Mouse (Mus musculus) ES-E14 (cell line): ENCODE data around the gene Wfdc2. TPM values are rescaled to one million over a fixed set of nuclear protein-coding genes. Genes with fewer than 3 reads are reported as not detected.

Source experiments
- DNase-seq: peaks from one replicate; pipeline ENCODE4 v3.0.0-alpha.2; 2013; ENCODE audit warnings: low read depth, low spot score
- H3K27ac ChIP-seq: 2 replicates; pipeline ENCODE4 v1.5.1; 2012; ENCODE audit warnings: low read depth, mild to moderate bottlenecking, low read length, moderate library complexity, mixed read lengths; ENCODE audit not compliant: poor library complexity, insufficient read depth, severe bottlenecking
- H3K36me3 ChIP-seq: 2 replicates; pipeline ENCODE4 v1.6.1; 2012; ENCODE audit warnings: mild to moderate bottlenecking, low read length, moderate library complexity, mixed read lengths; ENCODE audit not compliant: control insufficient read depth, poor library complexity, insufficient read depth, severe bottlenecking
- H3K4me1 ChIP-seq, 2 experiments: fragments of 150-350 bp in 1 of 2; sonication (generic) in 1 of 2; 2 replicates each; pipeline ENCODE4 v1.6.1; 2012; ENCODE audit warnings: low read length in 2 of 2, mild to moderate bottlenecking in 1 of 2, mixed read lengths in 1 of 2; ENCODE audit not compliant: control insufficient read depth in 2 of 2, insufficient read depth in 2 of 2, poor library complexity in 1 of 2
- H3K4me3 ChIP-seq, 2 experiments: fragments of 150-350 bp in 1 of 2; sonication (generic) in 1 of 2; 2 replicates each; pipeline ENCODE4 v1.5.1; 2012; ENCODE audit warnings: low read length in 2 of 2, low read depth in 1 of 2, mild to moderate bottlenecking in 1 of 2, mixed read lengths in 1 of 2; ENCODE audit not compliant: insufficient read depth in 1 of 2, poor library complexity in 1 of 2, severe bottlenecking in 1 of 2
- H3K9ac ChIP-seq: 2 replicates; pipeline ENCODE4 v1.6.1; 2012; ENCODE audit warnings: low read depth, mild to moderate bottlenecking, low read length, mixed read lengths; ENCODE audit not compliant: poor library complexity, insufficient read depth, severe bottlenecking
- H3K9me3 ChIP-seq: fragments of 150-350 bp; sonication (generic); 2 replicates; pipeline ENCODE4 v1.6.1; 2012; ENCODE audit warnings: low read depth, mild to moderate bottlenecking, low read length; ENCODE audit not compliant: control insufficient read depth, insufficient read depth
- CHD2 ChIP-seq: IDR thresholded peaks from 2 replicates; pipeline ENCODE4 v1.6.1; 2014; ENCODE audit warnings: mild to moderate bottlenecking, low read depth, low read length, inconsistent platforms
- HCFC1 ChIP-seq: IDR thresholded peaks from 2 replicates; pipeline ENCODE4 v1.6.1; 2012; ENCODE audit warnings: low read length, inconsistent platforms, borderline replicate concordance; ENCODE audit not compliant: insufficient read depth
- MAFK ChIP-seq: IDR thresholded peaks from 2 replicates; pipeline ENCODE4 v1.6.1; 2014; ENCODE audit warnings: mild to moderate bottlenecking, low read depth, low read length, inconsistent platforms; ENCODE audit not compliant: insufficient read depth
- ZC3H11A ChIP-seq: IDR thresholded peaks from 2 replicates; pipeline ENCODE4 v1.6.1; 2012; ENCODE audit warnings: low read depth, mild to moderate bottlenecking, inconsistent platforms, low read length, borderline replicate concordance
- ZNF384 ChIP-seq: IDR thresholded peaks from 2 replicates; pipeline ENCODE4 v1.6.1; 2012; ENCODE audit warnings: low read depth, low read length, inconsistent platforms
- in situ Hi-C, 2 experiments: fragments of 600-800 bp; cut with MboI; formaldehyde crosslinking; loops; one replicate each; pipeline ENCODE4 v1.15.1; 2025; ENCODE audit warnings: low sequenced_read_pairs in 2 of 2, inconsistent platforms in 1 of 2; ENCODE audit not compliant: unreplicated experiment in 2 of 2
- total RNA-seq: library from RNA; depleted of rRNA; stranded (reverse); fragments of 300-350 nt; gene quantifications from 2 replicates; pipeline ENCODE4 v1.2.3, GENCODE M21; 2012

The Wfdc2 gene
- total RNA-seq, 1 experiment, result 41.5 TPM

DNA sequence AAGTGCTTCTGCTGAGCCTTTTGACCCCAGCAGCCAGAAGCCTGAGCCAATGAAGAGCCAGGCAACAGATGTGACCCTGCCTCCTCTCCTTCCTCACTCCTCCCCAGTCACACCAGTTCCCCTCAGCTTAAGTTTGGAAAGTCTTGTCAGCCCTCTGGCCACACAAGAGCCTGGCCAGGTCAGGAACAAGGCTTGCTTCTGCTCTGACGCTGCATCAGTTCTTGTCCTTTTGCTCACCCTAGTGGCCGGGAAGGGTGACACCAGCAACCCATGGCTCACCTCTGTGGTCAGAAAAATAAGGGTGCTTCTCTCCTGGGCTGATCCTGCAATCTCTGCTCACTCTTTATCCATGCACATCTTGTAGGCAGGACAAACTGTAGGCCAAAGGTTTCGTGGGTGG lies 41.4 kb upstream of the Wfdc2 start:
- TF ChIP-seq CHD2 (no peak), ZC3H11A (no peak), MAFK (no peak), ZNF384 (no peak), HCFC1 (no peak)
- DNase-seq, result no peak
- Histone ChIP-seq H3K4me1 (peaks cover 0 to 4% of the 10 kb centered on the region in 2 experiments; a peak in 2 of 4 replicates), H3K36me3 (no peaks in the 10 kb centered on the region), H3K9me3 (no peaks in the 10 kb centered on the region), H3K27ac (no peak overlapping the region), H3K9ac (no peak overlapping the region), H3K4me3 (no peak overlapping the region)
- in situ Hi-C loops, result no loop called here

DNA sequence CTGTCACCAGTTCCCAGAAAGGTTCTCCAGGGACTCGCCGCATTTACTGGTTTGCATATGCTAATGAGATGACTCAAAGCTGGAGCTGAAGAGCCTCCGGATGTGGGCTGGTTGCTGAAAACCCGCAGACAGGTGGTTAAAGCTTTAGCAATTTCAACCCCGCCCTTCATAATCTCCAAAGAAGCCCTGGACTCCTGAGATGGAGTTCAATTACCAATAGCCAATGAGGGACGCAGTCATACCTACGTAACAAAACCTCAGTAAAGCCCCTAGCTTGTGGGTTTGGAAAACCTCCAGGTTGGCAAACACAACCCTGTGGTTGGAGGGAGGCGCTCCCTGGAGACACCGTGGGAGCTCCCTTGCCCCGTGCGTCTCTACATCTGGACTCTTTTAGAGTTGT lies 40.4 kb upstream of the Wfdc2 start:
- DNase-seq, result peak; percentile 52
- Histone ChIP-seq H3K27ac (peak overlapping the region; percentile 72; the same call in 1 of the 2 replicates), H3K9ac (no peak overlapping the region), H3K4me3 (peak overlapping the region in 1 of 2 experiments; percentile 61; a peak in 2 of 4 replicates), H3K9me3 (no peaks in the 10 kb centered on the region), H3K4me1 (peaks cover 0 to 4% of the 10 kb centered on the region in 2 experiments; a peak in 2 of 4 replicates), H3K36me3 (no peaks in the 10 kb centered on the region)
- in situ Hi-C loops, result no loop called here
- TF ChIP-seq HCFC1 (no peak), ZNF384 (no peak), MAFK (no peak), CHD2 (no peak), ZC3H11A (no peak)

DNA sequence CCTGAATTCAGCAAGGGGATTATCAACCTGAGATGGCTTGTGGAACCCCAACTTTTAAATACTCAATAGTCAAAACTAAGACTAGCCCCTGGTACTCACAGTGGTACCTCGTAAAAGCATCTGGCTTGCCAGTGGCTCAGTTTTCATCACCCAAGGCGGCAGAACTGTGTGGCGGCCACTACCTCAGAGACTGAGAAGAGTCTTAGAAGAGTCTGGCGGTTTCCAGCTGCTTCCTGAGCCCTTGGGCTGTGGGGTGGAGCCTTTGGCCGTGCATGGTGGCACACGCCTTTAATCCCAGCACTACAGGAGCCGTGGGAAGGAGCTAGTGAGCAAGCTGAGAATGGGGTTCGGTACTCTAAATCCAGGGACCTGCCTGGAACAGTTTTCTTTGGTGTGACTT lies 39.9 kb upstream of the Wfdc2 start:
- Histone ChIP-seq H3K27ac (0 out of 2 replicates have a peak overlapping the region, but pooled peaks have one; percentile 72), H3K4me1 (peaks cover 0 to 4% of the 10 kb centered on the region in 2 experiments; a peak in 2 of 4 replicates), H3K36me3 (no peaks in the 10 kb centered on the region), H3K9ac (no peak overlapping the region), H3K4me3 (peak overlapping the region in 1 of 2 experiments; percentile 61; a peak in 2 of 4 replicates), H3K9me3 (no peaks in the 10 kb centered on the region)
- TF ChIP-seq HCFC1, result no peak
- TF ChIP-seq MAFK, result no peak
- TF ChIP-seq ZC3H11A, result no peak
- no peak for TF ChIP-seq CHD2
- no peak for TF ChIP-seq ZNF384
- in situ Hi-C loops, result no loop called here
- DNase-seq, result no peak

- no peak overlapping the region for H3K9ac ChIP-seq
- no peaks in the 10 kb centered on the region for H3K36me3 ChIP-seq
- peaks cover 0 to 4% of the 10 kb centered on the region in 2 experiments; a peak in 2 of 4 replicates for H3K4me1 ChIP-seq
- H3K27ac ChIP-seq, result no peak overlapping the region
- no peak overlapping the region for H3K4me3 ChIP-seq
- DNase-seq, result no peak
- in situ Hi-C loops, result no loop called here
- H3K9me3 ChIP-seq, result no peaks in the 10 kb centered on the region
- TF ChIP-seq ZNF384 (no peak), ZC3H11A (no peak), HCFC1 (no peak), MAFK (no peak), CHD2 (no peak)
Measured at GRCm38 (mm10) chr2:164523301-164523773, 38.9 kb upstream of the Wfdc2 start.

DNA sequence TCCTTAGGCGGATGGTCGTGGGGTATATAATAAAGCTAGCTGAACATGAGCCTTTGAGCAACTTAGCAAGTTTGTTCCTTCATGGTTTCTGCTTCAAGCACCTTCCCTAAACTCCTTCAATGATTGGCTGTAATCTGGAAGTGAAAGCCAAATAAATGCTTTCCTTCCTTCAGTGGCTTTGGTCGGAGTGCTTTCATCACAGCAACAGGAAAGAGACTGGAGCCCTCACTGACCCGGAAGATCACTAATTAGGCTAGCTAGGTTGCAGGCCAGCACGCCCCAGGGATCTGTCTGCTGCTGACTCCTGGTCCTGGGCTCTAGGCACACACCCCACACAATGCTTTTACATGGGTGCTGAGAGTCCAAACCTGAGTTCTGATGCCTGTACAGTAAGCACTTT lies 33.7 kb upstream of the Wfdc2 start:
- peaks cover 0 to 11% of the 10 kb centered on the region in 2 experiments; a peak in 1 of 4 replicates for H3K4me1 ChIP-seq
- H3K36me3 ChIP-seq, result no peaks in the 10 kb centered on the region
- H3K9me3 ChIP-seq, result no peaks in the 10 kb centered on the region
- DNase-seq, result no peak
- H3K27ac ChIP-seq, result no peak overlapping the region
- no peak overlapping the region for H3K4me3 ChIP-seq
- TF ChIP-seq MAFK (no peak), ZC3H11A (no peak)
- no peak overlapping the region for H3K9ac ChIP-seq
- in situ Hi-C loops, result no loop called here
